Mouse (Mus musculus) right cerebral cortex, postnatal 36 days (tissue): Measurements from ENCODE around the gene Calr4.

ENCODE experiments used
- DNase-seq, 2 experiments: peaks; one replicate each; pipeline ENCODE4 v3.0.0; 2022; ENCODE audit warnings: low spot score in 2 of 2, mixed read lengths in 1 of 2

Calr4 gene

DNA sequence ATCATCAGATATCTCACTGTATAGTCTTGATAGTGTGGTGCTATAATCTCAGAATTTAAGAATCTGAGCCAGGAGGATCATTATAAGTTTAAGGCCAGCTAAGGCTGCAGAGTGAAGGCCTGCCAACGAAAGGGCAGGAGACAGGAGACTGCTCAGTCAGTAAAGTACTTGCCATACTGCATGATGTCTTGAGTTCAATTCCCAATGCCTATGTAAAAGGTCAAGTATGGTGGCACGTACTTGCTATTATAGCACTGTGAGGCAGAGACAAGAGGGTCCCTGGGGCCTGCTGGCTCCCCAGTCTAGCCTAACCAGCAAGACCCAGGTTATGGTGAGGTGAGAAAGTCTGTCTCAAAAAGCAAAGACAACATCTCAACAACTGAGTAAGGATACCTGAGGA lies at the start of gene Calr4:
Gene Calr4 (plus strand): TSS at position 301 of the 400 bp plus-strand sequence.
- no peak for DNase-seq

DNA sequence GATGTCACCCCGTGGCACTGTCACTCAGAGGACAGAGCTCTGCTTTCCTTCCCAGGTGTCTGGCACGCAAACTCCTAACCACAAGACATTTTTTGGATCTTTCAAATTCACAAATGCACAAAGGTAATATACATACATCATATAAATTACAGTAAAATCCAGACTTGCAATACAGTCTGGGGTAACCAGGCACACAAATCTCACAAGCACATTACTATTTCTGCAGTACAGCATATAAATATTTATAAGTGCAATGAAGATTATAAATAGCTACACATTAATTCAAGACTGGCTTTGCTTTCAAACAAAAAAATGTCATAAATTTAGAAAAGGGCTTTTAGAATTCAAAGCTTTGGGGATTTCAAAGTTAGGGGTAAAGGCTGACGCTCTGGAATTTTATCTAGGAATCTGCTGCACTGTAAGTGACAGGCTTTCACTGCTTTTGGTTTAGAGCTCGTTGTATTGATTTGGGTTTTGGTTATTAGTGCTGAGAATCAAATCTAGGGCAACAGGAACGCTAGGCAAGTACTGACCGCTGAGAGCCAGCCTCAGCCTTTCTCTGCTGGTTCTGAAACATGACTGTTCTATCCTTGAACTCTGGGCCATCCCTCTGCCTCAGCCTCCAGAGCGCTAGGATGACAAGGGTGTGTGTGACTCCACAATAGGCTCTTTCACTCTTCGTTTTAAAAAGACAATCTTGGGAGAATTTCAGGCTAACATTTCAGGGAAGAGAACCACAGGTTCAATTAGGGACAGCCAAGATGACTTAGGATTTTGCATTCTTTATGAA lies 48.5 kb upstream of the Calr4 start:
- no peak for DNase-seq

DNA sequence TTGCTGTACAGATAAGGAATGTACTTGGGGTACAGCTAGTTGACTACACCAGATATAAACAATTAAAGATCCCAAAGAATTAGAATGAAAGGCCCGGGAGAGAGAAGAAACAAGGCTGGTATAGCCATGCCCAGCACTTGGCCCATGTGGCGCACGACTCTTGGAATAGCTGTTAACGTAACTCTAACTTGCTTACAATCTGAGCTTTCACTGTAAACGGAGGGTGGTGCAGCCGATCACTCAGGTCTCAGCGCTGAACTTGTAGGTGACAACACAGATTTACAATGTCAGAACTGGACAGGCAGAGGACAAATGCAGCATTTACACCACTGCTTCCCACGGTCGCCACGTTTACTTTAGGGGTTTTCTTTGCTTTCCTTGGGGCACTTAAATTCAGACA lies 42.7 kb upstream of the Calr4 start:
- DNase-seq, result no peak

DNA sequence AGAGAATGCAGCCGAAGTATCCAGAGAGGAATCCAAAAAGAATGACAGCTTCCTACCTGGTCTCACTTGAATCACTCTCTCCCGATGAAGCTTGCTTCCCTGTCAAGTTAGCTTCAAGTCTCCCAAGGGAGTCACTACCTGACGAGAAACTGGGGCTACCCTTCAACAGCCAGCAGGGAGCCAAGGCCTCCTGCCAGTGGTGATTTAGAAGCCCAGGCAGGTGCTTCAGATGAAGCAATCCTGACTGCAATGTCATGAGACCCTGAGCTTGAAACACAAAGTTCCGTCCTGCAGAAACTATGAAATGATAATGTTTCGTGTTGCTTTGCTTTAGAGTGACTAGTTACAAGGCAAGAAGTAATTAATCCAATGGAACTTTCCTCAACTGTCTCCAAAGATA lies 40.4 kb upstream of the Calr4 start:
- DNase-seq, result no peak

DNA sequence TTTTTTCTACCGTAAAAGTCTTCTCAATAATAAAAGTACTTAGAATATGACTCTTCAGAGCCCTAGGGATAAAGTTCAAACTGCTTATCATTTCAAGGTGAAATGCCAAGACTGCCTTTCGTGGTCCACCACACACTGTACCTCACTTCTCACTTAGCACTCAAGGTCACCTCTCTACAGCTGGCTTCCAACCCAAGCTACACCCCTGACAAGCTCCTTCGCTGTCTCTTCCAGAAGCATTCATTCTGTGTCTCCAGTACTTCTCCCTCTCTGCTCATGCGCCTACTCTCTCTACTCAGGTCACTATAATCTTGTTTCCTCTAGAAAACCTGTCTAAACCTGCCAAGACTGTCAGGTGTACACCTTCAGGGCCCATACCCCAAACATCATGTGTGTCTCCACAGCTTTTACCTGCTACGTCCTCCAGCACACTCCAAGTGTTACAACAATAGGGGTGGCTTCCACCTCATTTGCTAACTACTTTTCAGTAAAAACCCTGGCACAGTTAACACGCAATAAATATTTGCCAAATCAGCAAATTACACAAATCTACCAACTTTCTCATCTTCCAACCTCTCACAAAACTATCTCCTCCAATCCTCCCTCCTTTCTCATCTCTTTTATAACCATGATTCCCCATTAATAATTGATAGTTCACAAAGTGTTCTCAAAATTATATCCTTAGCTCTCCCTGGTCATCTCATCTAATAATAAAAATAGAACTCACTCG lies 38.2 kb upstream of the Calr4 start:
- no peak for DNase-seq

DNA sequence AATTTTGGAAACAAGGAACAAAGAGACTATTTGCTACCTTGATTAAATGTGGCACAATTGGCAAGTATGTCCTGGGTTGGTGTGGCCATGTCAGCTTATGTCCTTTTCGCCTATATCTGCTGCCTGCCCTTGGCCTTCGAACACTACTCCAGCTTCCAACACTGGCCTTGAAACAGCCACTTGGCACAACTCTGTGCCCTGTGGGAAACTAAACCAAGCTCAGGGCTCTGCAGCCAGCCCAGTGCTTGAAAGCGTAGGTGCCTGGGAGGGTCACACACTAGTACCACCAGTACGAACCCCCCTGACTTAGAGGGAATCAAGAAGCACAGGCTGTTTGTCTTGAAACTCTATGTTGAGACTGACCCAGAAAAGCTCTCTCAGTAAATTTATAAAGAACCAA lies 35.2 kb upstream of the Calr4 start:
- DNase-seq, result no peak

DNA sequence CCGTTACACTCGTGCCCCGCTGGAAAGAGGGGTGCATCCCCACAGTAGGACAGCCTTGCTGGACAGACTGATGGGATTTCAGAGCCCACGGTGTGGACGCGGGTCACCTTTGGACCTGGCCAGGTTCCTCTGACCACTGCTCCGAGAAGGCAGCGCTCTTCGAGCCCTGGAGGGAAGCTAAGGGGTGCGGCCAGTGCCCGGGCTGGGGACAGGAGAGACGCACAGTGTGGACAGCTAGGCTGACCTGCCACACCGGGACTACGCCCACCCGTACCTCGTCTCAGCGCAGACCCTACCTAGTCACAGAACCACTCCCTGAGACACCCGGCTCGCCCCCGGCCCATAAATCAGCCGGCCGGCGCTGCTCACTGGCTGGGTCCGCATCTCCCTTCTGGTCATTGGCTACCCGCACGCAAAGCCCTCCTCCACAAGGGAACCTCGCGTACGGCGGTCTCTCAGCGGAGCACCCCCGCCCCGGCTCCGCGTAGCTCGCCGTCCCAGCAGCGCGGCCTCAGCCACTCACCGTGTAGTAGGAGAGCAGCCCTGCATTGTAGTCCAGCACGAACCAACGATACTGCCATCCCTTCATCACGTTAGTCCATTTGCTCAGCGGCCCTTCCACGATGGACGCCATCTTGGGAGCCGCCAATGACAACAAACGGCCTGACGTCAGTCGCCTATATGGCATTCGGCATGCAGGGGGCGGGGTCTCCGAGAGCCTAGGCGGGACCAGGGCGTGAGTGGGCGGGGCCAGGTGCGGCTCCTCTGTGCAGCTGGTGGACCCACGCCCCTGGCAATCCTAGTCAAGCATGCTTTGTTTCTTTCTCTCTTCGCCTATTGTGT lies 32.5 kb upstream of the Calr4 start, which contains the start of gene Osbpl9:
Gene Osbpl9 (minus strand): TSS at position 691 of the 843 bp plus-strand sequence.
- peak; percentile 96 to 97 for DNase-seq

DNA sequence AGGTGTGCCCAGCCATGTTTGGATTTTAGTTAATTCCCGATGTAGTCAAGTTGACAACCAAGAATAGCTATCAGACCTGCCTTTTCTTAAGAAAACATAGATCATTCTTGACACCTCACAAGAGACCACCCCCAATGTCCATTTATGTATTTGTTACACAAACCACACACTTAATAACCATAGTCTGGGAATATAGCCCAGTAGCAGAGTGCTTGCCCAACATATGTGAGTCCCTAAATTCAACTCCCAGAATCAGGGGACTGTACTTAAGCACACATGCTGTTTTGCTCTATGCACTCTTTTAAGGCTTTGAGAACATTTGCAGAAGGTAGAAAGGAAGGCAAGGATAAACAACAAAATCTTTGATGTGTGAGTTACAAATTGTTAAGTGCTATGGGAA lies 30.4 kb upstream of the Calr4 start:
- DNase-seq, result no peak

DNA sequence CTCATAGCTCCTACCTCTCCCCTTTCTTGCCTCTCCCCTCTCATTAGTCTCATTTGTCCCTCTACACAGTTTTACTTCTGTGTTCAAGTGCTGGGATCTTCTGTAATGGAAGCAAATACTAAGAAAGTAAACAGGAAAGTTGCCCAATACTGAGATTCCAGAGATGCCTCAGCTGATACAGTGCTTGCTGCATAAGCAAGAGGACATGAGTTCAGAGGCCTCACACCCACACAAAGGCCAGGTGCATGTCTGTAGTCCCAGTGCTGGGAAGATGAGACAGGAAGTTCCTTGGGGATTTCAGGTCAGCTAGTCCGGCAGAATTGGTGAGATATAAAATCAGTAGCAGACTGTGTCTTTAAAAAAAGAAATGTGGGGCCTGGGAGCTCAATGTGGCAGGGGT lies 29.9 kb upstream of the Calr4 start:
- no peak for DNase-seq

DNA sequence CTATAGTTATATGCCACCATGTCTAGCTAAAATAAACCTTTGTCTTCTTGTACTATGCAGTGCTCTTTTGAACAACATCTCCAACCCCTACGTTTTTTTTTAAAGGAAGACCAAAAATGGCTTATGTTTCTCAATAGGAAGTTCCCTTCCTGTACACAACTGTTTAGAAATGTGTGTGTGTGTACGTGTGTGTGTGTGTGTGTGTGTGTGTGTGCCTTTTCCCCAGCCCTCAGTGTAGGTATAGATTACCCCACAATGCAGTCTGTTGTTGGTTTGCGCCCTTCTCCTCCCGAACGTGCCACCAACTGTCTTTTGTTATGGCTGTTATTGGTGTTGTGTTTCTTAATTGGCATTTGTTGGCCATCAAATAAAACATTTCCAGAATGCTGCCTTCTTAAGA lies 26.8 kb upstream of the Calr4 start:
- no peak for DNase-seq

DNA sequence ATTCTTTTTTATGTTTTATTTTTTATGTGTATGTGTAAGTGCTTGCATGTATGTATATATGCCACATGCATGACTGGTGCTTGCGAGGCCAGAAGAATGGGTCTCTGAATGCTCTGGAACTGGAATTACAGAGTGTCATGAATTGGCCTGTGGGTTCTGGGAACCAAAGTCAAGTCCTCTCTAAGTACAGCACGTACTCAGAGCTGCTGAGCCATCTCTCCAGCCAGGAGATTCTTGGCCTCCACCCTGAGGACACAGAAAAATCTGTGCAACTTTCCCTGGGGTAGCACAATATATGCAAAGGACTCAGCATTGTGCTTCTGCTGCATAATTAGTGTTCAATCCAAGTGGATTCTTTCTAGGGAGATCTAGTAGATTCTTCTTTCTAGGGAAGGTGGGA lies 24.0 kb upstream of the Calr4 start:
- DNase-seq, result no peak

DNA sequence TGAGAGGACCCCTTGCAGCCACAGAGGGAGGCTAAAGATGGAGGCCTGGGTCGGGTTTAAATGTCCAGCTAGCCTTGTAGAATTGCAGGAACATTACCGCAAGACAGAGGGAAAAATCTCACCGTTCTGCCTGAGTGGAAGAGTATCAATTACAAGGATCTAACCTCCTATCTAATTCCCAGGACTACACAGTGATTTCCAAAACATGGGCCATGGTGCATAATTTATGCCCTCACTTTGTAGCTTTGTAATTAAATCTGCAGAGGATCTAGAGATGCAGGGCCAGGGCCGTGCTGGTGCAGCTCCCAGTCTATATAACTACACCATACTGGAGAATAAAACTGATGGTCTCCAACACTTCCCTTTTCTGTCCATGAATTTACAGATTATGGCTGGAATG lies 23.4 kb upstream of the Calr4 start:
- no peak for DNase-seq

DNA sequence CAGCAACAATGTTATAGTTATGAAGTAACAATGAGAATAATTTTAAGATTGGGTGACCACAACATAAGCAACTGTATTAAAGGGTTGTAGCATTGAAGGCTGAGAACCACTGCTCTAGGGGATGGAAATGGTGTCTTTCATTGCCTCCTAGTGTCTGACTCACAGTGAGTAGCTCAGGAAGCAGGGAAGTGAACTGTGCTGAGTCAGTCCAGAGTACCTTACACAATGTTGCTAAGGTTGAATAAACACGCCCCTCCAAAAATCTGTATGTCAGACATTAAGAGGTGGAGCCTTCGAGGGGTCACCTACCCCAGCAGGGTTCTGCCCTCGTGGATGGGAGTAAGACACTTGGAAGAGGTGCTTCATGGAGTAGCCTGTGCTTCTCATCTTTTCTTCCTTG lies 20.3 kb upstream of the Calr4 start:
- no peak for DNase-seq

DNA sequence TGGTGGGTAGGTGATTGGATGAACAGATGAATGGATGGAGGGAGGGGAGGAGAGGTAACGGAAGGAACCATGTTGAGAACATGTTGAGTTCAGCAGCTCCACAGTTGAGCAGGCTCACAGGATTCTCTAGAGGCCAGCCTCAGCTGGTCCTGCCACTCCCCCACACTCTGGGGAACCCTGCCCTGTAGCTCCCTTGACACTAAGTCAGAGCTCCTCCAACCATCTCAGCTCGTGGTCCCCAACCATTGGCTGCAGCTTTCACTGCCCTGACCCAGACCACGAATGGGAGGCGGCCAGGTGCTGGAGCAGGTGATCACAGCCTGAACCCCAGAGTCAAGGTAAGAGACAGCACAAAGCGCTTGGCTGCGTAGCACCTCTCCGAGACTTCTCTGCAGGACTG lies 16.3 kb upstream of the Calr4 start:
- DNase-seq, result no peak

DNA sequence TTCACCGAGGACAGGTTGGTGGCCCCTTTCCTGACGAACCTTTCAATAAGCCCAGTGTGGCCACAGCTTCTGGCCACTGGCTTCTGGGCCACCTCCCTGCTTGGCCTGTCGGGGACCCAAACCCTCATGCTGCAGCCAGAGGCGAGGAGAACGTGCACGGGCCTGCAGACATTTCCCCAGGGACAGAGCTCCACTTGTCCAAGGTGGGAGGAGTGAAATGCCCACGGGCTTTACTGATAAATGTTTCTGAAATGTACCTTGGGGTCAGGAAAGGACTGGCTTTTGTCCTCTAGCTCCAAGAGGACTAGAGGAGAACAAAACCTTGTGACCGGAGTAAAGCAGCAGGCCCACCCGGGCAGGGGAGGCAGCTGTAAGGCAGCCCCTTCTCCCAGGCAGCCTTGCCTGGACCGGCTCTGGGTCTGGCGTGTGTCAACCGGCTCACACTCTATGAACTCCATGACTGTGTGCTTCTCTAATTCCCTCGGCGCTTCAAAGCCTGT lies 13.8 kb upstream of the Calr4 start:
- DNase-seq, result no peak

DNA sequence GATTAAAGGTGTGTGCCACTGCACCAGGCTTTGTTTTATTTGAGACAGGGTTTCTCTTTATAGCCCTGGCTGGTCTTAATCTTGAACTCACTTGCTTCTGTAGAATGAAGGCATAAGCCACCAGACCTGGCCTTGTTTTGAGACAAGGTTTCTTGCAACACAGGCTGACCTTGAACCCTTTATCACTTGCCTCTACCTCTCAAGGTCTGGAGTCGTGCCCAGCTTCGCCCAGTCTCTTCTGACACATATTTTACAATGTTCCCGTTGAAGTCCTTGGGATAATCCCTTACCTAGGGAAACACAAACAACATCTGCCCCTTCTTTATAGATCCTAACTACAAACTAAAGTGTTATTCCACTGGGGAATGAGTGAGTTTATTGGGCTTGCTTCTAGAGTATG lies 12.3 kb upstream of the Calr4 start:
- DNase-seq, result no peak

DNA sequence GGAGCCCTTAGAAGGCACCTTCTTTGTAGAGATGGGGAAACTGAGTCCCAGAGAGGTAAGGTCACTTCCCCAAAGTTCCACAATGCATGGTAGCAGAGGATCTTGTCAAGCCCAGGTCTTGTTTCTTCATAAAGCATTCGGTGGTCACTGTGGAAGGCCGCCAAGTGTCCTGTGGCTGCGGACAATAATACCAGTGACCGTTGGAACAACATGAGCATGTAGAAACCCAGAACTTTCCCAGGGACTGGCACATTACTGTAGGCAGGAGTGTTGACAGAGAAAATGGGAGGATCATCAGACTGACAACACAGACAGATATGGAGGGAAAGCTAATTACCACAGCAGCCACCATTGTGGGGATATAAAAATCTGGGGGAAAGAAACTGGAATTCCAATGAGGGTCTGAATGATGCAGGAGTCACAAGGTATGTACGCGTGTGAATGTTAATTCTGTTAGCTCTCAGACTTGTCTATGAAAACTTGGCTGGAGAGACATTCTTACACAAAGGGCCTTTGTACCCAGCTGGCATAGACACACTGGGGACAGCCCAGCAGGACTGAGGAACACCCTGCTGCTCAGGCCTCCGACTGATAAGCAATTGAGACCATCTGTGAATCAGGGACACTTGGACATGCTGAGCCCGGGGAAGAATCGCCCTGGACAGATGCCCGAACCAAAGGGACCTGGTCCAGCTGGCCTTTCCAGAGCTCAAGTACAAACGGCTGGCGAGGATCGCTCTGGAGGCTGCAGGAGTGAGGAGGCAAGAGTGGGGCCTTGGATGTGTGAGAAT lies 9.3 kb upstream of the Calr4 start:
- peak; percentile 77 to 79 for DNase-seq

DNA sequence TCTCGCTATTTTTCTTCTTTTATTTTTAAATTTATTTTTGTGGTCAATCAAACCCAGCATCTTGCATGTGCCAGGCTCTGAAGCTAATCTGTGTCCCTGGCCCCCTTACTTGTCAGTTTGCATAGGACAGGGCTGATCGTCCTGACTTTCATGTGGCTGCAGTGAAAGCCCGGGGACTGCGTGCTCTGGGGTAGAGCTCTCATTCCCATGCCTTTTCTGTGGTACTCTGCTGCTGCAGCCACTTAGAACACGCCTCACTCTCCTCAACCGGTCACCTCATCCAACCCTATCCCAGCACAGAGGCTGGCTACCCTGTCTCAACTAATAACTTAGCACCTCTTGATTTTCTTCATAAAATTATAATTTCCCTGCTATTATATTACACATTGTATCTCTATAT lies 8.7 kb upstream of the Calr4 start:
- DNase-seq, result no peak

DNA sequence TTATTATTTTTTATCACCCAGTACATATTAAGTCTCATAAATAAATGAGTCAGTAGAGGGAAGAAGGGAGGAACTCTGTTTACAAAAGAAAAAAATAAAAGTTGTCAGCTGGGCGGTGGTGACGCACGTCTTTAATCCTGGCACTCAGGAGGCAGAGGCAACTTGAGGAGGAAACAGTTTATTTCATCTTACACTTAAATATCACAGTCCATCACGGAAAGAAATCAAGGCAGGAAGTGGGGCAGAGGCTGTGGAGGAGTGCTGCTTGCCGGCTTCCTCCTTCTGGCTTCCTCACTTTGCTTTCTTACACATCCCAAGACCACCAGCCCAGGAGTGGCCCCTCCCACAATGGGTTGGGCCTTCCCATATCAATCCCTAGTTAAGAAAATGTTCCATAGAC lies 8.2 kb upstream of the Calr4 start:
- DNase-seq, result no peak

DNA sequence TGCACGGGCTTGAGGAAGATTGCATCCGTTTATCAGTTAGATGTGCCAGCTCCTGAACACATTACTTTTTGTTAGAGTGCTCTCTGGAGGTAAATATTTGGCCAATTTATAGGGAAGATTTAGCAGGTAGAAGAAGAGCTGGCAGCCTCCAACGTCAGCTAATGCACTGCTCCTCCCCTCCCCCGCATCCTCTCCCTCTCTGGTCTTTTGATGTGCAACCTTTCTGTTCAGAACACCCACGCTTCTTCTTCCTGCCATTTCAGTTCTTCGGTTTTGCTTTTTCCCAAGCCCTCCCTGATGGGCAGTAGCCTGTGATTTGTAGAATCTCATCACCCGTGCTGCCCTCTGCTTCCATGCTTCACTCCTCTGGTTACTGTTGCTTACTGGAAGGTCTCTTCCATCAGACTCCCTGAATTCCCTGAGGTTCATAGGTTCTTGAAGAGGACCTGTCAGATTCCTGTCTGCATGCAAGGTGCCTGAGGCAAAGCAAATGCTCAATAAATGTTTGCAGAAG lies 4.5 kb upstream of the Calr4 start:
- DNase-seq, result no peak

DNA sequence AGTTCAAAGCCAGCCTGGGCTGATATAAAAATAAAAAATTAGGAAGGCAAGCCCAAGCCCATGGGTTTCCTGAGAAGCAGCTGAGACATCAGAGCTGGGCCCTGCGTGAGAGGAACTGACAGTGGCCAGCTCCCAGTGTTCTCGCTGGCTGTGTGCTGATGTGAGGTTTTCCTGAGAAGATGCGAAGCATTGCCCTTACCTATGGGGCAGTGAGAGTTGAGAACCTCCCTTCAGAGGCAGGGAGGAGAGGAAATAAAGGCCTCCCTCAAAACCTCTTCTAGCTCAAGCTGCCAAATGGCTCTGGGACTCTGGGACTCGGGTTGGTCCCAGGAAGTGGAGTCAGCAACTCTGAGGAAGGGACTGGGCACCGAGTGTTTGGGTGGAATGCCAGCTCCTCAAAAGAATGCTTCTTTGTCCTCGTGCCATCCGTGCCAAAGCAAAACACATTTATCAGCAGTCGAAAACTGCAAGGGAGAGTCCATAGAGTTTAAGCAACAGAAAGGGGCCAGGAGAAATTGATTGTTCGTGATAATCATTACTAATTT lies 593 bp downstream of the Calr4 start:
- DNase-seq, result no peak
